Mouse (Mus musculus) ES-Bruce4 (cell line): Measurements from ENCODE around the gene Comp.
A peak's percentile ranks its signal among the peaks of the same experiment; 100 is the strongest.

Experiments used
- CTCF ChIP-seq: IDR thresholded peaks from one replicate; pipeline ENCODE4 v1.8.1; 2011; ENCODE audit warnings: low read depth, low read length
- EP300 ChIP-seq: IDR thresholded peaks from 2 replicates; pipeline ENCODE4 v1.6.1; 2011; ENCODE audit warnings: low read depth, low read length; ENCODE audit not compliant: insufficient read depth
- POLR2A ChIP-seq: IDR thresholded peaks from one replicate; pipeline ENCODE4 v1.8.1; 2011; ENCODE audit warnings: low read length; ENCODE audit not compliant: insufficient read depth

- peak; percentile 71 for TF ChIP-seq POLR2A
- TF ChIP-seq CTCF, result no peak
- peak; percentile 27; the same call in 1 of the 2 replicates for TF ChIP-seq EP300
Observed at GRCm38 (mm10) chr8:70374318-70374927, 1.1 kb downstream of the Comp start.
